Comparison of ENCODE assay signal across 9 mouse cellular contexts in the genomic region with DNA sequence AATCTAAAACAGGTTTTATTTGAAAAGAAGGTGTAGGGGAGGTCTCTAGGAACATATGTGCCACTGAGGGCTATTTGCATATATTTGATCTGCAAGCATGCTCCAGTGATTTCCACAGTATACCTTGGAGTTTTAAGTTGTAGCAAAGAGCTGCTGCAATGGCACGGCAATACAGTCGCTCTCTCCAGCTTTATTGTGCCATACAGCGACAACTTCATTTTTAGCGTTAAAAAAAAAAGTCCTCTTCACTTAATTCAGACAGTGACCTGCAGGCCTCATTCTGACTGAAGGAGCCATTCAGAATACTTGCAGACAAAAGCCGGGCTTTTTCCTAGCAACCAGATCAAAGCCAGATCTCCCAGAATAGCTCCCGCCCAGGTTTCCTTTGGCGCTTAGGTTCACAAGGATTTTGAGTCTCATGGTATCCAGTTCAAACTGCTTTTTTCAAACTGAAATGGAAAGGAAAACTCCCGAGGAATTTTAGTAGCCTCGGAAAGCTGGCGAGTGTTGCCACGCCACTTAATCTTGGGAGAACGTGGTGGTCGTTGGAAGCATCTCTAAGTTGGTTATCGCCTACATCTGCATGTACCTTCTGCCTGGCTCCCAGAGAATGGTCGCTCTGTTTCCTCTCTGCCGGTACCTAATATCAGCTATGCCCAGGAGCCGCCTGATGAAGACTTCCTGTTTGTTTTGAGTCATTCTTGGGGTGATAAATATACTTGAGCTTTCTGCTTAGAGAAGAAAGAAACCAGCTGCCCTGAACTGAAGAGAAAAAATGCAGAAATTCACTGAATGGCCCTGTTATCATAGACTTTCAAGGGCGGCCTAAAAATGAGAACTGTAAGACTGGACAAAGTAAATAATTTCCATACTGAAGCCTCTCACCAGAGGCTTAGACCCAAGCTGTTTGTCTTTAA.
A peak's percentile ranks its signal among the peaks of the same experiment; 100 is the strongest.
DNase-seq lines count a peak whose midpoint lies in the region; ATAC-seq and TF ChIP-seq lines count a peak whose summit lies in the region.
"Had no signal": no experiment of that assay in that cellular context is flagged by ENCODE, and none has a peak within 500 bp of the region (broad histone marks: within the 10 kb centered on the region; RNA-seq: fewer than 3 reads in every experiment).

No protein-coding gene starts in this region.

- DNase-seq in right cerebral cortex, postnatal 10 days (ENCODE audit: low spot score in 2 of 2) = peak; percentile 31 to 32
- DNase-seq in right cerebral cortex, adult 2 months (ENCODE audit: low spot score in 2 of 2) = no peak
- peak; percentile 26 for DNase-seq in heart, adult 8-10 months (ENCODE audit: low spot score)
- DNase-seq in kidney, postnatal 0 days (ENCODE audit: low spot score) = peak; percentile 80
- DNase-seq in lung, postnatal 4 days = peak; percentile 32 to 50
- no peak for DNase-seq in thymus, adult 18-20 months
- DNase-seq in frontal cortex, postnatal 14 days (ENCODE audit: low spot score in 2 of 2) = no peak
- no peak for DNase-seq in cerebellum, postnatal 25 days

- 0 out of 2 replicates have a peak, but pooled peaks cover 5% of the 10 kb centered on the region for H3K4me1 ChIP-seq in kidney, postnatal 0 days (replicated peaks; ENCODE audit: insufficient read depth, low read length)

- no peaks in the 10 kb centered on the region for H3K36me3 ChIP-seq in kidney, postnatal 0 days (ENCODE audit: insufficient read depth, low read length)

- 9% methylated on average over 18 of the region's 18 CpGs for WGBS in kidney, postnatal 0 days

- H3K27me3 ChIP-seq in kidney, postnatal 0 days (ENCODE audit: insufficient read depth, low read length) = no peaks in the 10 kb centered on the region
- H3K27me3 ChIP-seq: Patski had no signal

- no peak for ATAC-seq in kidney, postnatal 0 days (replicated peaks; ENCODE audit: low FRiP score, low read depth)
- ATAC-seq: Patski had no signal

- H3K4me2 ChIP-seq in kidney, postnatal 0 days (ENCODE audit: low read length) = peak overlapping the region; percentile 54

- peak overlapping the region; percentile 15; the same call in 1 of the 2 replicates for H3K27ac ChIP-seq in kidney, postnatal 0 days

- H3K9me3 ChIP-seq in kidney, postnatal 0 days (replicated peaks; ENCODE audit: low read length) = no peaks in the 10 kb centered on the region

- peak overlapping the region; percentile 16; the same call in 1 of the 2 replicates for H3K4me3 ChIP-seq in kidney, postnatal 0 days (replicated peaks; ENCODE audit: low read depth, low read length)

- peak overlapping the region; percentile 24; the same call in 1 of the 2 replicates for H3K9ac ChIP-seq in kidney, postnatal 0 days (ENCODE audit: low read depth, low read length)

- TF ChIP-seq CTCF in kidney, postnatal 0 days (IDR thresholded peaks at IDR 0.05; ENCODE audit: low read depth) = no peak

Comparison
In these comparisons a context has a peak if more than half of its experiments do, and no peak if none do; other contexts are left out.
1. DNase-seq: peak in right cerebral cortex, postnatal 10 days (2 of 2), heart, adult 8-10 months (single experiment), kidney, postnatal 0 days (single experiment) and lung, postnatal 4 days (2 of 2); none in right cerebral cortex, adult 2 months (0 of 2), thymus, adult 18-20 months (0 of 2), frontal cortex, postnatal 14 days (0 of 2) and cerebellum, postnatal 25 days (0 of 2).